14 mouse cellular contexts compared by ENCODE assay signal in genomic region chr10:121016711-121017503, GRCm38 (mm10). TPM values are rescaled to one million over a fixed set of nuclear protein-coding genes. Genes with fewer than 3 reads are reported as not detected.
DNase-seq lines count a peak whose midpoint lies in the region; ATAC-seq lines count a peak whose summit lies in the region.
"Had no signal": no experiment of that assay in that cellular context is flagged by ENCODE, and none has a peak within 500 bp of the region (broad histone marks: within the 10 kb centered on the region; RNA-seq: fewer than 3 reads in every experiment).

No protein-coding gene starts in this region.

- H3K4me1 ChIP-seq in heart, embryonic 16.5 days (ENCODE audit: control insufficient read depth, insufficient read depth, low read length) = peaks cover 9% of the 10 kb centered on the region
- H3K4me1 ChIP-seq in midbrain, embryonic 10.5 days = peaks cover 25% of the 10 kb centered on the region

- no peak for ATAC-seq in heart, embryonic 16.5 days (replicated peaks; ENCODE audit: extremely low read depth, insufficient read depth, low FRiP score)

- H3K4me2 ChIP-seq in heart, embryonic 16.5 days (ENCODE audit: low read depth, low read length) = peak overlapping the region; percentile 46
- H3K4me2 ChIP-seq: hindbrain, embryonic 13.5 days; limb, embryonic 13.5 days had no signal

- H3K27me3 ChIP-seq in heart, embryonic 16.5 days (ENCODE audit: control insufficient read depth, insufficient read depth, low read length) = no peaks in the 10 kb centered on the region
- H3K27me3 ChIP-seq in midbrain, embryonic 10.5 days (ENCODE audit: low read depth, poor library complexity, severe bottlenecking) = no peaks in the 10 kb centered on the region
- H3K27me3 ChIP-seq: hindbrain, embryonic 13.5 days; limb, embryonic 13.5 days had no signal

- peaks cover 6% of the 10 kb centered on the region for H3K9me3 ChIP-seq in heart, embryonic 16.5 days (replicated peaks; ENCODE audit: control insufficient read depth, low read length)
- H3K9me3 ChIP-seq in midbrain, embryonic 10.5 days (replicated peaks) = peaks cover 10% of the 10 kb centered on the region; the same call in 1 of the 2 replicates

- DNase-seq in heart, postnatal 4 days = no peak
- DNase-seq in R1 (ENCODE audit: low read depth, low spot score) = peak; percentile 82
- peak; percentile 67 to 80 for DNase-seq in adrenal gland, postnatal 36 days
- peak; percentile 55 for DNase-seq in midbrain, embryonic 10.5 days (ENCODE audit: low spot score)
- DNase-seq in right cerebral cortex, postnatal 10 days (ENCODE audit: low spot score in 2 of 2) = no peak
- no peak for DNase-seq in gastrocnemius, adult 18-20 months (ENCODE audit: low spot score)
- DNase-seq in left cerebral cortex, postnatal 10 days (ENCODE audit: extremely low spot score in 1 of 2, low spot score in 2 of 2) = no peak
- DNase-seq: cerebellum, postnatal 14 days; kidney, postnatal 36 days; lung, postnatal 36 days; right cerebral cortex, postnatal 4 days had no signal

- H3K4me3 ChIP-seq in heart, embryonic 16.5 days (ENCODE audit: low read length) = no peak overlapping the region
- no peak overlapping the region for H3K4me3 ChIP-seq in midbrain, embryonic 10.5 days
- H3K4me3 ChIP-seq: hindbrain, embryonic 13.5 days; limb, embryonic 13.5 days had no signal

- intact Hi-C loops in left cerebral cortex, postnatal 10 days (cut with DNase I) = no loop called here

- no peaks in the 10 kb centered on the region for H3K36me3 ChIP-seq in heart, embryonic 16.5 days (ENCODE audit: control insufficient read depth, insufficient read depth)
- H3K36me3 ChIP-seq in midbrain, embryonic 10.5 days = no peaks in the 10 kb centered on the region
- H3K36me3 ChIP-seq: hindbrain, embryonic 13.5 days; limb, embryonic 13.5 days had no signal

- WGBS in heart, embryonic 16.5 days = 17% methylated on average over 18 of the region's 18 CpGs
- 36% methylated on average over 18 of the region's 18 CpGs for WGBS in midbrain, embryonic 10.5 days

- no peak overlapping the region for H3K9ac ChIP-seq in heart, embryonic 16.5 days (ENCODE audit: low read length)
- H3K9ac ChIP-seq: hindbrain, embryonic 13.5 days; limb, embryonic 13.5 days had no signal

- H3K27ac ChIP-seq in heart, embryonic 16.5 days (ENCODE audit: low read length) = peak overlapping the region; percentile 53
- H3K27ac ChIP-seq in midbrain, embryonic 10.5 days (replicated peaks) = peak overlapping the region; percentile 58
- H3K27ac ChIP-seq: hindbrain, embryonic 13.5 days; limb, embryonic 13.5 days had no signal

RNA-seq across cellular contexts. Expression of gene Wif1, which starts 16.9 kb away (rescaled TPM):
- polyA plus RNA-seq in heart, embryonic 16.5 days (2015; fragmentation: Nextera tagmentation; extraction: Ambion mirVana) = 20.6 and 21.4 TPM in 2 replicates
- total RNA-seq in heart, postnatal 4 days (2021) = 1 to 10 TPM; 4.6 to 5.9 TPM
- total RNA-seq in adrenal gland, postnatal 36 days (2021) = under 1 TPM in 1 of 2 experiments, not detected in 1; 0.20 TPM
- 1.3 and 1.7 TPM in 2 replicates for polyA plus RNA-seq in midbrain, embryonic 10.5 days (2016; fragmentation: Nextera tagmentation; extraction: Ambion mirVana)
- 1 to 10 TPM in 1 of 2 experiments, under 1 TPM in 1; 0.94 to 2.0 TPM for total RNA-seq in gastrocnemius, adult 18-20 months (2021)
- total RNA-seq in left cerebral cortex, postnatal 10 days (2021) = 1 to 10 TPM; 1.4 to 2.3 TPM

RNA-seq across cellular contexts. Expression of gene Lemd3, which starts 37.8 kb away (rescaled TPM):
- 1.5 and 2.0 TPM in 2 replicates for polyA plus RNA-seq in heart, embryonic 16.5 days (2015; fragmentation: Nextera tagmentation; extraction: Ambion mirVana)
- 10 to 100 TPM; 14.4 to 17.1 TPM for total RNA-seq in heart, postnatal 4 days (2021)
- 10 to 100 TPM; 23.9 to 25.0 TPM for total RNA-seq in adrenal gland, postnatal 36 days (2021)
- polyA plus RNA-seq in midbrain, embryonic 10.5 days (2016; fragmentation: Nextera tagmentation; extraction: Ambion mirVana) = 2.1 and 2.7 TPM in 2 replicates
- 10 to 100 TPM; 10.7 to 10.9 TPM for total RNA-seq in gastrocnemius, adult 18-20 months (2021)
- total RNA-seq in left cerebral cortex, postnatal 10 days (2021) = 10 to 100 TPM; 32.6 to 33.4 TPM

Comparison
In these comparisons a context has a peak if more than half of its experiments do, and no peak if none do; other contexts are left out.
1. DNase-seq: peak in R1 (single experiment), adrenal gland, postnatal 36 days (2 of 2) and midbrain, embryonic 10.5 days (single experiment); none in heart, postnatal 4 days (single experiment), right cerebral cortex, postnatal 10 days (0 of 2), gastrocnemius, adult 18-20 months (single experiment) and left cerebral cortex, postnatal 10 days (0 of 2).